Mouse (Mus musculus) bone marrow, adult 2 months (tissue): ENCODE results near the gene Nt5c3b.

Source experiments
- CTCF ChIP-seq: fragments of 200-500 bp; IDR thresholded peaks from 2 replicates; pipeline ENCODE4 v1.5.1; 2011; ENCODE audit warnings: low read length, control low read depth; ENCODE audit not compliant: control insufficient read depth, insufficient read depth
- POLR2A ChIP-seq: fragments of 200-500 bp; IDR thresholded peaks from 2 replicates; pipeline ENCODE4 v1.6.1; 2011; ENCODE audit warnings: low read depth, mild to moderate bottlenecking, control low read depth, low read length, borderline replicate concordance; ENCODE audit not compliant: control insufficient read depth

DNA sequence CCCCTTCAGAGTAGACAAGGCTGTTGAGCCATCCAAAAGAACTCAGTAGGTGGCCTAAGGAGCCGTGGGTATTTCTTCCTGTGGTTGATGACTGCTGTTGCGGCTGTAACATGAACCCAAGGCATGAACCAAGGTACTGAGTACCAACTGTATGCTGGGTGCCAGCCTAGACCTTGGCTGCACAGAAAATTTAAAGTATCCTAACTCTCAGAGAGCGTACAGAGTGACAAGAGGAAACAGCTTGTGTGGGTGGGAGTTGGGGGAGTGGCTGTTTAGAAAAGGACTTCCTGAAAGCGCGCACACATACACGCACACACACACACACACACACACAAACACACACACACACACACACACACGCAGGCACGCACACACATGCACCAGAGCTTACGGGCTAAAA lies 42.3 kb downstream of the Nt5c3b start:
- TF ChIP-seq POLR2A (no peak), CTCF (no peak)
